Mouse (Mus musculus): ENCODE measurements around the gene Slc9a9. TPM values are rescaled to one million over a fixed set of nuclear protein-coding genes. Genes with fewer than 3 reads are reported as not detected.

Slc9a9 gene
- polyA plus RNA-seq, 1 experiment, result 4.4 TPM

- Histone ChIP-seq H3K79me3 (ENCODE audit: low read depth) (no peaks in the 10 kb centered on the region), H3K27me3 (ENCODE audit: control insufficient read depth, insufficient read depth, insufficient read length) (no peaks in the 10 kb centered on the region), H3K36me3 (ENCODE audit: control insufficient read depth, insufficient read depth) (no peaks in the 10 kb centered on the region), H3K4me3 (ENCODE audit: insufficient read depth, poor library complexity, severe bottlenecking) (no peak overlapping the region), H3K79me2 (ENCODE audit: control insufficient read depth, insufficient read depth) (no peaks in the 10 kb centered on the region), H3ac (ENCODE audit: control insufficient read depth, insufficient read length, low read depth) (peak overlapping the region; percentile 24)
- TF ChIP-seq CTCF (IDR thresholded peaks at IDR 0.05; ENCODE audit: control insufficient read depth, insufficient read depth, insufficient read length), result no peak
- TF ChIP-seq CEBPB (IDR thresholded peaks at IDR 0.05; ENCODE audit: low read depth), result no peak
- TF ChIP-seq MYOD1 (IDR thresholded peaks at IDR 0.05; ENCODE audit: control insufficient read depth, insufficient read length, low read depth), result no peak
- TF ChIP-seq MAX (IDR thresholded peaks at IDR 0.05), result no peak
- TF ChIP-seq MYOG (IDR thresholded peaks at IDR 0.05; ENCODE audit: control insufficient read depth, extremely low read depth, insufficient read length), result no peak
Measured at GRCm38 (mm10) chr9:95193672-95194071, 524.0 kb downstream of the Slc9a9 start.

GRCm38 (mm10) chr9:95194158-95194557 is 524.4 kb downstream of the Slc9a9 start:
- Histone ChIP-seq H3K36me3 (ENCODE audit: control insufficient read depth, insufficient read depth) (no peaks in the 10 kb centered on the region), H3ac (ENCODE audit: control insufficient read depth, insufficient read length, low read depth) (peak overlapping the region; percentile 33), H3K27me3 (ENCODE audit: control insufficient read depth, insufficient read depth, insufficient read length) (no peaks in the 10 kb centered on the region), H3K79me3 (ENCODE audit: low read depth) (no peaks in the 10 kb centered on the region), H3K4me3 (ENCODE audit: insufficient read depth, poor library complexity, severe bottlenecking) (no peak overlapping the region), H3K79me2 (ENCODE audit: control insufficient read depth, insufficient read depth) (no peaks in the 10 kb centered on the region)
- no peak for TF ChIP-seq MYOD1 (IDR thresholded peaks at IDR 0.05; ENCODE audit: control insufficient read depth, insufficient read length, low read depth)
- peak; percentile 97 for TF ChIP-seq CEBPB (IDR thresholded peaks at IDR 0.05; ENCODE audit: low read depth)

- no peaks in the 10 kb centered on the region for H3K79me2 ChIP-seq (ENCODE audit: control insufficient read depth, insufficient read depth)
- H3K4me3 ChIP-seq (ENCODE audit: insufficient read depth, poor library complexity, severe bottlenecking), result no peak overlapping the region
- no peaks in the 10 kb centered on the region for H3K36me3 ChIP-seq (ENCODE audit: control insufficient read depth, insufficient read depth)
- no peaks in the 10 kb centered on the region for H3K27me3 ChIP-seq (ENCODE audit: control insufficient read depth, insufficient read depth, insufficient read length)
- no peaks in the 10 kb centered on the region for H3K79me3 ChIP-seq (ENCODE audit: low read depth)
- TF ChIP-seq CEBPB (IDR thresholded peaks at IDR 0.05; ENCODE audit: low read depth), result no peak
- no peak for TF ChIP-seq CTCF (IDR thresholded peaks at IDR 0.05; ENCODE audit: control insufficient read depth, insufficient read depth, insufficient read length)
- no peak for TF ChIP-seq MYOG (IDR thresholded peaks at IDR 0.05; ENCODE audit: control insufficient read depth, extremely low read depth, insufficient read length)
- no peak for TF ChIP-seq USF1 (IDR thresholded peaks at IDR 0.05; ENCODE audit: low read depth)
- no peak for TF ChIP-seq FOSL1 (IDR thresholded peaks at IDR 0.05; ENCODE audit: insufficient read depth, low read length, poor library complexity, severe bottlenecking)
- no peak for TF ChIP-seq MYOD1 (IDR thresholded peaks at IDR 0.05; ENCODE audit: control insufficient read depth, insufficient read length, low read depth)
- TF ChIP-seq MAX (IDR thresholded peaks at IDR 0.05), result no peak
- H3ac ChIP-seq (ENCODE audit: control insufficient read depth, insufficient read length, low read depth), result no peak overlapping the region
Measured at GRCm38 (mm10) chr9:95207661-95208060, 538.0 kb downstream of the Slc9a9 start.

- Histone ChIP-seq H3K79me2 (ENCODE audit: control insufficient read depth, insufficient read depth) (no peaks in the 10 kb centered on the region), H3K79me3 (ENCODE audit: low read depth) (no peaks in the 10 kb centered on the region), H3ac (ENCODE audit: control insufficient read depth, insufficient read length, low read depth) (no peak overlapping the region), H3K36me3 (ENCODE audit: control insufficient read depth, insufficient read depth) (no peaks in the 10 kb centered on the region), H3K27me3 (ENCODE audit: control insufficient read depth, insufficient read depth, insufficient read length) (no peaks in the 10 kb centered on the region), H3K4me3 (ENCODE audit: insufficient read depth, poor library complexity, severe bottlenecking) (no peak overlapping the region)
- TF ChIP-seq USF1 (IDR thresholded peaks at IDR 0.05; ENCODE audit: low read depth) (no peak), MYOG (IDR thresholded peaks at IDR 0.05; ENCODE audit: control insufficient read depth, extremely low read depth, insufficient read length) (no peak), MYOD1 (IDR thresholded peaks at IDR 0.05; ENCODE audit: control insufficient read depth, insufficient read length, low read depth) (no peak), FOSL1 (IDR thresholded peaks at IDR 0.05; ENCODE audit: insufficient read depth, low read length, poor library complexity, severe bottlenecking) (no peak), CTCF (IDR thresholded peaks at IDR 0.05; ENCODE audit: control insufficient read depth, insufficient read depth, insufficient read length) (no peak), CEBPB (IDR thresholded peaks at IDR 0.05; ENCODE audit: low read depth) (no peak)
Measured at GRCm38 (mm10) chr9:95208681-95209080, 539.0 kb downstream of the Slc9a9 start.

- H3K79me3 ChIP-seq (ENCODE audit: low read depth), result no peaks in the 10 kb centered on the region
- H3K4me3 ChIP-seq (ENCODE audit: insufficient read depth, poor library complexity, severe bottlenecking), result no peak overlapping the region
- no peak for TF ChIP-seq MYOG (IDR thresholded peaks at IDR 0.05; ENCODE audit: control insufficient read depth, extremely low read depth, insufficient read length)
- TF ChIP-seq USF1 (IDR thresholded peaks at IDR 0.05; ENCODE audit: low read depth), result no peak
- TF ChIP-seq MYOD1 (IDR thresholded peaks at IDR 0.05; ENCODE audit: control insufficient read depth, insufficient read length, low read depth), result no peak
- TF ChIP-seq CEBPB (IDR thresholded peaks at IDR 0.05; ENCODE audit: low read depth), result no peak
- TF ChIP-seq MAX (IDR thresholded peaks at IDR 0.05), result no peak
- TF ChIP-seq FOSL1 (IDR thresholded peaks at IDR 0.05; ENCODE audit: insufficient read depth, low read length, poor library complexity, severe bottlenecking), result no peak
- TF ChIP-seq CTCF (IDR thresholded peaks at IDR 0.05; ENCODE audit: control insufficient read depth, insufficient read depth, insufficient read length), result no peak
- H3K36me3 ChIP-seq (ENCODE audit: control insufficient read depth, insufficient read depth), result no peaks in the 10 kb centered on the region
- no peak overlapping the region for H3ac ChIP-seq (ENCODE audit: control insufficient read depth, insufficient read length, low read depth)
- H3K27me3 ChIP-seq (ENCODE audit: control insufficient read depth, insufficient read depth, insufficient read length), result no peaks in the 10 kb centered on the region
- H3K79me2 ChIP-seq (ENCODE audit: control insufficient read depth, insufficient read depth), result no peaks in the 10 kb centered on the region
Measured at GRCm38 (mm10) chr9:95220009-95220408, 550.3 kb downstream of the Slc9a9 start.

- Histone ChIP-seq H3K79me2 (ENCODE audit: control insufficient read depth, insufficient read depth) (no peaks in the 10 kb centered on the region), H3ac (ENCODE audit: control insufficient read depth, insufficient read length, low read depth) (no peak overlapping the region), H3K79me3 (ENCODE audit: low read depth) (no peaks in the 10 kb centered on the region), H3K36me3 (ENCODE audit: control insufficient read depth, insufficient read depth) (no peaks in the 10 kb centered on the region), H3K27me3 (ENCODE audit: control insufficient read depth, insufficient read depth, insufficient read length) (no peaks in the 10 kb centered on the region), H3K4me3 (ENCODE audit: insufficient read depth, poor library complexity, severe bottlenecking) (no peak overlapping the region)
- TF ChIP-seq MYOD1 (IDR thresholded peaks at IDR 0.05; ENCODE audit: control insufficient read depth, insufficient read length, low read depth) (no peak), USF1 (IDR thresholded peaks at IDR 0.05; ENCODE audit: low read depth) (no peak), MYOG (IDR thresholded peaks at IDR 0.05; ENCODE audit: control insufficient read depth, extremely low read depth, insufficient read length) (no peak), FOSL1 (IDR thresholded peaks at IDR 0.05; ENCODE audit: insufficient read depth, low read length, poor library complexity, severe bottlenecking) (no peak), CTCF (IDR thresholded peaks at IDR 0.05; ENCODE audit: control insufficient read depth, insufficient read depth, insufficient read length) (no peak), MAX (IDR thresholded peaks at IDR 0.05) (no peak), CEBPB (IDR thresholded peaks at IDR 0.05; ENCODE audit: low read depth) (no peak)
Measured at GRCm38 (mm10) chr9:95221310-95221709, 551.6 kb downstream of the Slc9a9 start.

Data from C2C12 (cell line).